Mouse (Mus musculus) gastrocnemius, postnatal 36 days (tissue): ENCODE results near the gene Swsap1. TPM values are rescaled to one million over a fixed set of nuclear protein-coding genes. Genes with fewer than 3 reads are reported as not detected.

Source experiments
- DNase-seq, 2 experiments: peaks; one replicate each; pipeline ENCODE4 v3.0.0; 2022
- intact Hi-C: fragments of 180-260 bp; cut with DNase I; formaldehyde crosslinking; loops from one replicate; pipeline ENCODE4 v1.15.1; 2025
- total RNA-seq, 2 experiments: library from RNA; stranded (reverse); gene quantifications; 2 replicates each; pipeline ENCODE4 v1.2.3; 2021

The Swsap1 gene
- total RNA-seq, 2 experiments from 2014 or later, result 1.4 to 2.2 TPM

- intact Hi-C loops, result no loop called here
- no peak for DNase-seq
Observed at GRCm38 (mm10) chr9:21961366-21961980, 5.9 kb downstream of the Swsap1 start.

- intact Hi-C loops, result no loop called here
- no peak for DNase-seq
Observed at GRCm38 (mm10) chr9:21962010-21962409, 6.5 kb downstream of the Swsap1 start.

- intact Hi-C loops, result no loop called here
- peak in 1 of 2 experiments; percentile 43 for DNase-seq
Observed at GRCm38 (mm10) chr9:21962416-21963059, 7.0 kb downstream of the Swsap1 start.

DNA sequence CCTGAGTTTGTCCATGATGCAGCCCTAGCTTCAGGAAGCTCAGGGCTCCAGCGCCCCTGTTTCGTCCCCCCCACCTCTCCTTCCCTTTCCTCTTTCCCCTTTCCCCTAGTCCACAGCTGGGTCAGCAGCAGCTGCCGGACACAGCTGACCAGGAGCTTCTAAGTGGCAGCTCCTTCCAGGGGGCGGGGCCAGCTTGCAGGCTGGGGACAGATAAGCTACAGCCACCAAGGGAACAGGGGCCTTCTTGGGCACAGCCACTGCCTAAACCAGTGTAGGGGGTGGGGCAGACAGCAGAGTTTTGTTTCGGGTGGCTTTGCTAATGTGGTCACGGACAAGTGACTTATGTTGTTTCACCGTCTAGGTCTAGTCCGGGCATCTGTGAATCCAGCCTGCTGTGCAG, 7.9 kb downstream of the Swsap1 start, which contains the start of gene Epor:
TSS of gene Epor (minus strand) at position 90 of the 400 bp plus-strand sequence.
- peak in 1 of 2 experiments; percentile 38 for DNase-seq
- intact Hi-C loops, result no loop called here

- intact Hi-C loops, result no loop called here
- no peak for DNase-seq
Observed at GRCm38 (mm10) chr9:21968883-21969282, 13.3 kb downstream of the Swsap1 start.

GRCm38 (mm10) chr9:21969304-21969703, 13.7 kb downstream of the Swsap1 start:
- intact Hi-C loops, result no loop called here
- no peak for DNase-seq

- intact Hi-C loops, result loop anchor here (5.0 kb wide), 1 partner anchor 171 kb away; no protein-coding TSS in a partner anchor
- no peak for DNase-seq
Observed at GRCm38 (mm10) chr9:21976626-21977175, 21.1 kb downstream of the Swsap1 start.

- intact Hi-C loops, result loop anchor here (5.0 kb wide), 1 partner anchor 170 kb away; no protein-coding TSS in a partner anchor
- no peak for DNase-seq
Observed at GRCm38 (mm10) chr9:21977331-21977730, 21.8 kb downstream of the Swsap1 start.

GRCm38 (mm10) chr9:21977972-21978371, 22.4 kb downstream of the Swsap1 start:
- intact Hi-C loops, result loop anchor here (5.0 kb wide), 1 partner anchor 169 kb away; no protein-coding TSS in a partner anchor
- no peak for DNase-seq

DNA sequence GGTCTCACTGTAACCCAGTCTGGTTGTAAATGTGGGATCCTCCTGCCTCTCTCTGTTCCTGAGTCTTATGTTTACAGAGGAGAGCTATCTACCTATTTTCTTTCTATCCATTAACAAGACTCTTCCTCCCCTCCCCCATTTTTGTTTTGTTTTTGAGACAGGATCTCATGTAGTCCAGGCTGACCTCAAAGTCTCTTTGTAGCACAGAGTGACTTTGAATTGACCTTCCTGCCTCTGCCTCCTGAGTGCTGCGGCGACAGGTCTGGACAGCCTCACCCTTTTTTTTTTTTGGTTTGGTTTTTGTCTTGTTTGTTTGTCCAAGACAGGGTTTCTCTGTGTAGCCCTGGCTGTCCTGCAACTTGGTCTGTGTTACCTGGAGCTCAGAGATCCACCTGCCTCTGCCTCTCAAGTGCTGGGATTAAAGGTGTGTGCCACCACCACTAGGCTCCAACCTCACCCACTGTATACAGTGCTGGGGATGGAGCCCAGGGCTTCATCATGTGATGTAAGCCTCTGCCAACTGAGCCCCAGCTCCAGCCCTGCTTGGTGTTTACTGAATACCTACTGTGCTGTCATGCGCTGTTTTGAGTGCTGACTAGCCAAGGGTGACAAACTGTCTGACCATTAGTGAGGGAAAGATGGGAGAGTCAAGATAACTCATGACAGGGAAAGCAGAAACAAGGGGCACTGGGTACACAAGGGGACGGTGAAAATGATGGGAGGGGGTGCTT, 23.0 kb downstream of the Swsap1 start:
- intact Hi-C loops, result loop anchor here (5.0 kb wide), 1 partner anchor 169 kb away; no protein-coding TSS in a partner anchor
- DNase-seq, result no peak

DNA sequence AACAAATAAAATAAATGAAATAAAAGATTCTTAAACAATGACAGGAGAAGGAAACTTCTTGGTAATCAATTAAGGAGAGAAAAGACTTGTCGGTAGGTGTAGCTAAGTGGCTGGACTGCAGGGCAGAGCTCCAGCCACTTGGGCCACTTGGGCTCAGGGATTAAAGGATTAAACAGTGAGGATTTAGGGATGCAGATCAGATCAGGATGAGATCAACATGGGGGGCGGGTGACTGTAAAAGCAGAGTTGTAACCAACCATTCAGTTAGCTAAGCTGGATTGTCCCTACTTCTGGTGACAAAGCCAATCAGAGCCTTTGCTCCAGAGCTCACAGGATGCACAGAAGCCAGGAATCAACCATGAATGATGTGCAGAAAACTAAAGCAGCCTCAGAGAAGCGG, 28.4 kb downstream of the Swsap1 start:
- intact Hi-C loops, result no loop called here
- no peak for DNase-seq

GRCm38 (mm10) chr9:21987592-21988342, 32.2 kb downstream of the Swsap1 start:
- intact Hi-C loops, result no loop called here
- DNase-seq, result no peak

DNA sequence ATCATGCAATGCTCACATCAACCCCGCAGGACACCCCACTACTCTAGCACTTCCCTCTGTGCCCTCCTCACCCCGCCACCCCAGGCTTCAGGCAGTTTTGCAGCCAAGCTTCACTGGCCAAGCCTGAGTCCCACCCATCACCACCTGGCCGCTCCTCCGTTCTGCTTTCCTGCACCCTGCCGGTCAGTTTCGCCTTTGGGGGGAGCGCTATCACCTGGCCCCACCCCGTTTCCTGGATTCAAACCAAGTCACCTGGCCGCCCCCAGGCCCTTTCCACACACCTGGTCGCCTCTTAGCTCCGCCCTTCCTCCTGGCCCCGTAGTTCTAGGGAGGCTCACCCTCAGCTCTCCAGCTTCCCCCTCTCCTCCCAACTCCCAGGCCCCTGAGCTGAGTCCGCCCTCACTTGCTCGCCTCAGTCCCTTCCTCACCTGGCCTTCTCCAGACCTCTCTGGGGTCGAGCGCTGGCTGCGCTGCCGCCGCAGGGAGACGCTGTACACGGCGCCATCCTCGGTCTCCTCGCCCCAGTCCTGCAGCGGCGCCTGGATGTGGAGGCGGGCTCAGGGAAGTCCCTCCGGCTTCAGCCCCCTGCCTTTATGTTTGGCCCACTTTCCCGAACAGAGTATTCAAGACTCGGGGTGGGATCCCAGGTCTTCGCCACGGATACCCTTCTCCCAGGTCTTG, 33.0 kb downstream of the Swsap1 start:
- intact Hi-C loops, result no loop called here

DNA sequence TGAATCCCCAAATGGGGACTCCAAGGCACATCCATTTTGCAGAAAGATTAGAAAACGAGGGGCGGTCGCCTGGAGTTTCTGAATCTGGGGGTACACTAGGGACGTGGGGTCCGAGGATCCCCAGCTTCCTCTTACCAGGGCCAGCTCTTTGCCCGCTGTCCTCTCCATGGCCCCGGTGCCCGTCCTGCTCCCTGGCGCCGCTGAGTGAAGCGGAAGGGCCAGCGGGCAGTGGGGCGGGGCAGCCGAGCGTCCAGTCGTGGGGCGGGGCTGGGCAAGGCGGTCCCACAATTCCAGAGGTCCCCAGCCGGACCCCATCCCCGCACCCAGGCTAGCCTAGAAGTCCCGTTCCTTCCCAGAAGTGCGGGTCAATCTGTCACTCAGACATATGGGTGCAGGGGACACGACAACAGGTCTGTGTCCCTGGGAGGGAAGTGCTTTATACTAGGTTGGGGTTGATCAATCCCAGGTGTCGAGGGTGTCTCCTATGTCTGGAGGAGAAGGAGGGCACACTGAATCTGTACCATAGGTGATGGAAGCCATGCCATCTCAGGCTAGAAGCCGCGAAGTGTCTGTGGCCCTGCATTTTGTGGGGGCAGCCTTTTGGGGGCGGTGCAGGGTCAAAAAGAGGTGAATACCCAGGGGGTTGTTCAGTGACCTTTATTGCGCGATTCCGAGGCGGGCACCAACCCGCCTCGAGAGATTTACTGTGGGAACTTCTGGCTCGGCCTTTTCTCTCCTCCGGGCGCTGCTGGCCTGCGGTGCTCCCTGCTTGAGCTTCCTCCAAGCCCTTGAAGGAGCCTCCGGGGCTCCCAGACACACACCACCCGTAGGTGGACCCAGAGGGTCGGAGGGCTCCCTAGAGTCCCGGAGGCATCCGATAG, 33.9 kb downstream of the Swsap1 start, which contains the start of gene Rgl3:
TSS of gene Rgl3 (minus strand) at position 217 of the 881 bp plus-strand sequence.
- DNase-seq, result peak; percentile 31 to 37
- intact Hi-C loops, result no loop called here

More for the DNA sequence above, 33.0 kb downstream of the Swsap1 start:
- DNase-seq, result no peak

- no peak for DNase-seq
- intact Hi-C loops, result no loop called here
Observed at GRCm38 (mm10) chr9:21992227-21992626, 36.7 kb downstream of the Swsap1 start.

- DNase-seq, result no peak
- intact Hi-C loops, result no loop called here
Observed at GRCm38 (mm10) chr9:21996178-21996867, 40.8 kb downstream of the Swsap1 start.

- intact Hi-C loops, result no loop called here
Observed at GRCm38 (mm10) chr9:22000296-22000695, 44.7 kb downstream of the Swsap1 start.

DNA sequence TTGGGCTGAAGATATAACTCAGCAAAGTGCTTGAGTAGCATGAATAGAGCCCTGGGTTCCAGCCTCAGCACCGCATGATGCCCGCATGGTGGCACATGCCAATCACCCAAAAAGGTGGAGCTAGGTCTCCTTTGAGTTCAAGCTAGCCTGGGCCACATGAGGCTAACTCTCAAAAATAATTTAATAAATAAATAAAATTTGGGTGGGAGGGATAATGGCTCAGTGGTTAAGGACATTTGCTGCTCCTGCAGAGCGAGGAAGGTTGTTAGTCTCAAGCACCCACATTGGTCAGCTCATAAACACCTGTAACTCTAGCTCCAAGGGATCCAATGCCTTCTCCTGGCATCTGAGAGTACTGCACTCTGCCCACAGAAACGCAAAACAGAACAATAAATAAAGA, 46.1 kb downstream of the Swsap1 start:
- intact Hi-C loops, result no loop called here

More at GRCm38 (mm10) chr9:22000296-22000695, 44.7 kb downstream of the Swsap1 start:
- no peak for DNase-seq

More for the DNA sequence above, 46.1 kb downstream of the Swsap1 start:
- DNase-seq, result no peak
